Mouse (Mus musculus) embryonic facial prominence, embryonic 11.5 days (tissue): ENCODE results near the gene Cd83. TPM values are rescaled to one million over a fixed set of nuclear protein-coding genes. Genes with fewer than 3 reads are reported as not detected.

ENCODE experiments used
- ATAC-seq: fragments of 200-750 bp; cut with Nextera tagmentation; replicated peaks from 2 replicates; pipeline ENCODE4 v1.8.0; 2017; ENCODE audit warnings: low read depth; ENCODE audit not compliant: insufficient number of reproducible peaks, low FRiP score, low TSS enrichment
- DNase-seq: peaks from one replicate; pipeline ENCODE4 v3.0.0-alpha.2; 2015; ENCODE audit warnings: low spot score
- H3K27ac ChIP-seq: fragments of 300-500 bp; sonication (generic); replicated peaks from 2 replicates; pipeline ENCODE4 v1.5.1; 2014; ENCODE audit warnings: mild to moderate bottlenecking, low read depth, low read length, control low read depth
- H3K27me3 ChIP-seq: fragments of 300-500 bp; sonication (generic); 2 replicates; pipeline ENCODE4 v1.6.1; 2014; ENCODE audit warnings: mild to moderate bottlenecking, low read length, moderate library complexity, mixed read lengths; ENCODE audit not compliant: control insufficient read depth, insufficient read depth
- H3K36me3 ChIP-seq: fragments of 300-500 bp; sonication (generic); replicated peaks from 2 replicates; pipeline ENCODE4 v1.6.1; 2014; ENCODE audit warnings: low read depth, mild to moderate bottlenecking, low read length, moderate library complexity, mixed read lengths; ENCODE audit not compliant: control insufficient read depth, insufficient read depth
- H3K4me1 ChIP-seq: fragments of 300-500 bp; sonication (generic); 2 replicates; pipeline ENCODE4 v1.6.1; 2014; ENCODE audit warnings: low read length, mixed read lengths; ENCODE audit not compliant: control insufficient read depth, insufficient read depth
- H3K4me2 ChIP-seq: fragments of 300-500 bp; sonication (generic); 2 replicates; pipeline ENCODE4 v1.6.1; 2014; ENCODE audit warnings: low read depth, mild to moderate bottlenecking, control low read depth, low read length, moderate library complexity
- H3K4me3 ChIP-seq: fragments of 300-500 bp; sonication (generic); 2 replicates; pipeline ENCODE4 v1.5.1; 2014; ENCODE audit warnings: low read depth, low read length, control low read depth
- H3K9ac ChIP-seq: fragments of 300-500 bp; sonication (generic); replicated peaks from 2 replicates; pipeline ENCODE4 v1.6.1; 2014; ENCODE audit warnings: mild to moderate bottlenecking, control low read depth, low read length
- H3K9me3 ChIP-seq: fragments of 300-500 bp; sonication (generic); replicated peaks from 2 replicates; pipeline ENCODE4 v1.6.1; 2016; ENCODE audit warnings: mild to moderate bottlenecking, low read length, inconsistent platforms, mixed read lengths; ENCODE audit not compliant: control insufficient read depth
- WGBS: fragments of 180-500 bp; shearing (Covaris S2); extraction: QIAGEN DNeasy Blood & Tissue Kit; methylation state at CpG from one replicate; pipeline ENCODE4 v1.1.7; 2014; 5-methylcytosine and 5-hydroxymethylcytosine counted together
- polyA plus RNA-seq: library from polyadenylated mRNA; unstranded; fragments of >200 nt; fragmentation: Nextera tagmentation; extraction: Ambion mirVana; gene quantifications from 2 replicates; pipeline ENCODE4 v1.2.1, GENCODE M21; 2014

The Cd83 gene
- polyA plus RNA-seq: 8.0 and 8.2 TPM in 2 replicates

GRCm38 (mm10) chr13:43784725-43785711, at the start of gene Cd83:
Gene Cd83 (plus strand): TSS chr13:43784775.
- WGBS: 4% methylated on average over 73 of the region's 73 CpGs
- H3K9me3 ChIP-seq: no peaks in the 10 kb centered on the region
- H3K4me3 ChIP-seq: peak within 1 kb of the TSS; percentile 58
- H3K9ac ChIP-seq: peak within 1 kb of the TSS; percentile 77
- H3K4me2 ChIP-seq: peak within 1 kb of the TSS; percentile 98
- H3K4me1 ChIP-seq: no peaks in the 10 kb centered on the region
- no peaks in the 10 kb centered on the region for H3K36me3 ChIP-seq
- H3K27me3 ChIP-seq: peaks cover 9% of the 10 kb centered on the region
- ATAC-seq (peak; percentile 53), DNase-seq (peak; percentile 65)
- H3K27ac ChIP-seq: no peak within 1 kb of the TSS

DNA sequence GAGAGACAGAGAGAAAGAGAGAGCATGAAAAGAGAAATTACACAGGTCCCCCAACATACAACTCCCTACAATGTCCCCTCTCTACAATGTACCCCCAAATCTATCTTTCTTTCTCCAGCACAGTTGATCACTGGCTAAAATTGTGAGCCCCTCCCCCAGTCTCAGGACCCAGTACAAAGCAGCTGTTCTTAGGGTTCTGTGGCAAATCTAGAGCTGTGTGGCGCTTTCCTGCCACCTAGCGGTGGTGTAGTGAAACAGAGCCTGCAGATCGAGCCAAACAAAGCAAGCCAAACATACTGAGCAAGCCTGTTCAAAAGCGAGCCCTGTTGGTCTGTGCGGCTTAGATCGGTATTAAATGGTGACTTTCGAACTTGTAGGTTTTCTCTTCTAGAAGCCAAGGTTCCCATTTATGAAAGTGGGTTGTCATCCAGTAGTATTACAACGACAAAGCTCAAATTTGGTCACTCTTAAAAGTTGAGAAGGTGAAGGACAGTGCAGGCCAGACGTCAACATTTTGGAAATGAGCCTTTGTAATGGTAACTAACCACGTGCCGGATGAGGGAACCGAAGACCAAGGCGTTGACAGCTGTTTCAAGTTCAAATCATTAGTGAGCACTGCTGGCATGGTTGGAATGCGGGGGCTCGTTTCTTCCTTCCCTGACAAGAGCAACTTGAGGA, 44.8 kb upstream of the Cd83 start:
- no peaks in the 10 kb centered on the region for H3K4me1 ChIP-seq
- no peak overlapping the region for H3K9ac ChIP-seq
- H3K4me3 ChIP-seq: no peak overlapping the region
- 27% methylated on average over 15 of the region's 15 CpGs for WGBS
- no peak overlapping the region for H3K4me2 ChIP-seq
- H3K9me3 ChIP-seq: no peaks in the 10 kb centered on the region
- no peaks in the 10 kb centered on the region for H3K27me3 ChIP-seq
- no peak overlapping the region for H3K27ac ChIP-seq
- peak; percentile 67 for ATAC-seq
- H3K36me3 ChIP-seq: no peaks in the 10 kb centered on the region
- DNase-seq: peak; percentile 89

GRCm38 (mm10) chr13:43740276-43740608, 44.3 kb upstream of the Cd83 start:
- no peaks in the 10 kb centered on the region for H3K9me3 ChIP-seq
- 85% methylated on average over 7 of the region's 7 CpGs for WGBS
- no peaks in the 10 kb centered on the region for H3K4me1 ChIP-seq
- ATAC-seq (no peak), DNase-seq (no peak)
- H3K4me2 ChIP-seq: no peak overlapping the region
- H3K4me3 ChIP-seq: no peak overlapping the region
- H3K27me3 ChIP-seq: no peaks in the 10 kb centered on the region
- H3K27ac ChIP-seq: no peak overlapping the region
- no peak overlapping the region for H3K9ac ChIP-seq
- H3K36me3 ChIP-seq: no peaks in the 10 kb centered on the region

DNA sequence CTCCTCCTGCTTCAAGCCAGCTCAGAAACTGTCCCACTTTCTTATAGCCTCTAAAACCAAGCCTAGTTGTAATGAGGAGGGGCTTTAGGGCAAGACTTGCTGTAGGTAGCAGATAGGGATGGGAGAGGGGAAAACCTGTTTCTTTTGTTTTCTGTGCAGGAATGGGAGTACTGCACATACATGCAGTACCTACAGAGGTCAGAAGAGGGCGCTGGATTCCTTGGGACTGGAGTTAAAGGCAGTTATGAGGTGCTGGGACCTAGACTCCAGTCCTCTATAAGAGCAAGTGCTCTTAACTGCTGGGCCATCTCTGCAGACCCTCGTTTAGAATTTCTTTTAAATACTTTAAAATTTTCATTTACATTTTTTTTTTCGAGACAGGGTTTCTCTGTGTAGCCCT, 41.9 kb upstream of the Cd83 start:
- DNase-seq (no peak), ATAC-seq (no peak)
- WGBS: 67% methylated on average over 3 of the region's 3 CpGs
- no peaks in the 10 kb centered on the region for H3K4me1 ChIP-seq
- no peak overlapping the region for H3K4me3 ChIP-seq
- no peak overlapping the region for H3K4me2 ChIP-seq
- no peak overlapping the region for H3K27ac ChIP-seq
- no peaks in the 10 kb centered on the region for H3K9me3 ChIP-seq
- no peaks in the 10 kb centered on the region for H3K36me3 ChIP-seq
- no peak overlapping the region for H3K9ac ChIP-seq
- no peaks in the 10 kb centered on the region for H3K27me3 ChIP-seq

- DNase-seq: no peak
- no peak for ATAC-seq
- no peaks in the 10 kb centered on the region for H3K27me3 ChIP-seq
- H3K27ac ChIP-seq: no peak overlapping the region
- H3K9ac ChIP-seq: no peak overlapping the region
- H3K9me3 ChIP-seq: no peaks in the 10 kb centered on the region
- no peak overlapping the region for H3K4me2 ChIP-seq
- no peak overlapping the region for H3K4me3 ChIP-seq
- no peaks in the 10 kb centered on the region for H3K4me1 ChIP-seq
- WGBS: 88% methylated on average over 7 of the region's 7 CpGs
- no peaks in the 10 kb centered on the region for H3K36me3 ChIP-seq
Observed at GRCm38 (mm10) chr13:43744259-43744658, 40.3 kb upstream of the Cd83 start.

- H3K9me3 ChIP-seq: no peaks in the 10 kb centered on the region
- no peaks in the 10 kb centered on the region for H3K4me1 ChIP-seq
- no peaks in the 10 kb centered on the region for H3K27me3 ChIP-seq
- no peak overlapping the region for H3K9ac ChIP-seq
- no peak overlapping the region for H3K4me3 ChIP-seq
- ATAC-seq (no peak), DNase-seq (no peak)
- no peak overlapping the region for H3K4me2 ChIP-seq
- H3K36me3 ChIP-seq: no peaks in the 10 kb centered on the region
- no peak overlapping the region for H3K27ac ChIP-seq
- 71% methylated on average over 3 of the region's 3 CpGs for WGBS
Observed at GRCm38 (mm10) chr13:43750301-43750700, 34.3 kb upstream of the Cd83 start.

DNA sequence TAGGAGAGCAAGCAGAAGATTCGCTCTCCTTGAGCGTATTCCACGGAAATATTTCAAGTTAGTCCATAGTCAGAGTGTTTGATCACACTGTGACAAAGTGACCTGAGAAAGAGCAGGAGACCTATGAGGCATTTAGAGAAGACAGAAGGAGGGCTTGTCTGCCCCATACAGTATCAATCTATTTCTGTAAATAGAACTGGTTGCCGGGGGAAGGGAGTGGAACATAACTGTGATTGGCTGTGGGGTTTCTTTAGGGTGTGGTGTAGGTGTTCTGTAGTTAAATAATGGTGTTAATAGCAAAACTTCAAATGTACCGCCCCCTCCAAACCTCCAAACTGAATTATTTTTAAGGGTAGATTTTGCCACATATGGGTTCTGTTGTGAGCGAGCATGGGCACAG, 33.6 kb upstream of the Cd83 start:
- Histone ChIP-seq H3K27me3 (no peaks in the 10 kb centered on the region), H3K36me3 (no peaks in the 10 kb centered on the region), H3K4me1 (no peaks in the 10 kb centered on the region), H3K4me2 (no peak overlapping the region), H3K9me3 (no peaks in the 10 kb centered on the region), H3K27ac (no peak overlapping the region), H3K4me3 (no peak overlapping the region), H3K9ac (no peak overlapping the region)
- WGBS: 95% methylated on average over 6 of the region's 6 CpGs
- ATAC-seq: no peak
- no peak for DNase-seq

- Histone ChIP-seq H3K9ac (no peak overlapping the region), H3K4me1 (no peaks in the 10 kb centered on the region), H3K36me3 (no peaks in the 10 kb centered on the region), H3K4me3 (no peak overlapping the region), H3K9me3 (no peaks in the 10 kb centered on the region), H3K27me3 (no peaks in the 10 kb centered on the region), H3K27ac (no peak overlapping the region), H3K4me2 (no peak overlapping the region)
- no peak for ATAC-seq
- DNase-seq: no peak
- WGBS: 77% methylated on average over 7 of the region's 7 CpGs
Observed at GRCm38 (mm10) chr13:43752407-43752806, 32.2 kb upstream of the Cd83 start.
